Mouse (Mus musculus) cortical plate, adult 2 months (tissue): ENCODE results near the gene Phactr1. TPM values are rescaled to one million over a fixed set of nuclear protein-coding genes. Genes with fewer than 3 reads are reported as not detected.

Source experiments
- H3K27ac ChIP-seq: fragments of 200-500 bp; 2 replicates; pipeline ENCODE4 v1.5.1; 2012; ENCODE audit warnings: low read length, control low read depth, inconsistent platforms; ENCODE audit not compliant: insufficient read depth
- H3K4me1 ChIP-seq: fragments of 200-500 bp; 2 replicates; pipeline ENCODE4 v1.6.1; 2011; ENCODE audit warnings: low read length; ENCODE audit not compliant: control insufficient read depth, insufficient read depth
- H3K4me3 ChIP-seq: fragments of 200-500 bp; 2 replicates; pipeline ENCODE4 v1.5.1; 2011; ENCODE audit warnings: mild to moderate bottlenecking, low read length, control low read depth; ENCODE audit not compliant: insufficient read depth
- CTCF ChIP-seq: fragments of 200-500 bp; IDR thresholded peaks from 2 replicates; pipeline ENCODE4 v1.5.1; 2011; ENCODE audit warnings: mild to moderate bottlenecking, control low read depth, low read length; ENCODE audit not compliant: insufficient read depth; ENCODE audit errors: extremely low read depth
- POLR2A ChIP-seq: fragments of 200-500 bp; IDR thresholded peaks from 2 replicates; pipeline ENCODE4 v1.6.1; 2011; ENCODE audit warnings: mild to moderate bottlenecking, low read length, control low read depth; ENCODE audit not compliant: insufficient read depth; ENCODE audit errors: extremely low read depth
- polyA plus RNA-seq: library from polyadenylated mRNA; depleted of rRNA; stranded (reverse); fragments of >200 nt; gene quantifications from 2 replicates; pipeline ENCODE4 v1.2.3, GENCODE M21; 2012

The Phactr1 gene
- polyA plus RNA-seq, 1 experiment, result 206 TPM

DNA sequence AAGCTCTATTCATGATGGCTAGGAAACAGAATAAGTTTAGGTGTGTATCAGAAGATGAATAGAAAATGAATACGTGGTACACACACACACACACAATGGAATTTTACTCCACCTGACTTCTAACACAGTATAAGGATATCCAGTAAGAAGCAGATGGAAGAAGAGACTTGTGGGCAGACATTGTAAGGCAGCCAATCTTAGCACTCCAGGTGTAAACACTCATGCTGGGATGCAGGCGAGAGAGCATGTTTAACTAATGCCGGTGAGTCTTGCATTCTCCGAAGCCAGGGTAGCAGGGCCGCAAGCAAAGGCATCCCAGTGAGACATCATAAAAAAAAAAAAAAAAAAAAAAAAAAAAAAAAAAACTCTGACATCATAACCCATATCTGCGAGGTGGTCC is 120.1 kb downstream of the Phactr1 start:
- no peak overlapping the region for H3K27ac ChIP-seq
- H3K4me1 ChIP-seq, result peaks cover 11% of the 10 kb centered on the region; the same call in 1 of the 2 replicates
- no peak overlapping the region for H3K4me3 ChIP-seq
- TF ChIP-seq POLR2A (no peak), CTCF (no peak)

DNA sequence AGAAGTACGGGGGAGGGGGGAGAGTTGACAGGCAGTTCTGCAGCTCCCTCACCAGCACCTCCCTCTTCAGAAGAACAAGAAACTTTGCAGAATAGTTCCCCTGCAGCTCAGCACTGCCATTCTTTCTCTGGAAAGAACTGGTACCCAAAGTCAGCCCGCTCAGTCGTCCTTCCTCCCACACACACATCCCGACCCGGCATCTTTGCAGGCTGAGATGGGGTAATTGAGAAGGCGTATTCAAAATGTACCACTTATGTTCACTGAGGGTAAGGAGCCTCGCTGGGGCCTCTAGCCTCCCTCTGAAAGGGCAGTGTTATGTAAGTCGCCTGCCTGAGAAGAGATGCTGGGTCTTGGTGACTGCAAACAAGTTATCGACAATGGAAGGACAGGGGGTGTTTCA is 123.9 kb downstream of the Phactr1 start:
- Histone ChIP-seq H3K4me1 (peaks cover 15% of the 10 kb centered on the region), H3K4me3 (no peak overlapping the region), H3K27ac (no peak overlapping the region)
- no peak for TF ChIP-seq CTCF
- TF ChIP-seq POLR2A, result no peak

DNA sequence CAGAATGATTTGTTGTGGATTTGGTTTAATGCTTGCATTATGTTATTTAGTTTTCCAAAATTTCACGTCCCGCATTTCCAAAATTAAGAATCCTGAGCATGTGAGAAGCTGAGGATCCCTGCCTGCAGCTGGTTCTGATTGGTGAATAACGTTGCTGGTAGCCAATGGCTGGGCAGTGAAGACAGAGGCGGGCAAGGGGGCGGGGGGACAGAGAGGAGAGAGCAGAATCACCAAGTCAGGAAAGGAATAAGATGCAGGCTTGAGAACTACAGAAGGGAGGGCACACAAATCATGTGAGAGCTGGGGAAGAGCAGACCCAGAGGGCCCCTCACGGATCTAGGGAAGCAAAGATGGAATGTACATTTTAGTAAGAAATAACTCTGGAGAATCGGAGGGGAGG is 132.3 kb downstream of the Phactr1 start:
- Histone ChIP-seq H3K27ac (no peak overlapping the region), H3K4me3 (no peak overlapping the region), H3K4me1 (peaks cover 16% of the 10 kb centered on the region)
- TF ChIP-seq POLR2A (no peak), CTCF (no peak)

DNA sequence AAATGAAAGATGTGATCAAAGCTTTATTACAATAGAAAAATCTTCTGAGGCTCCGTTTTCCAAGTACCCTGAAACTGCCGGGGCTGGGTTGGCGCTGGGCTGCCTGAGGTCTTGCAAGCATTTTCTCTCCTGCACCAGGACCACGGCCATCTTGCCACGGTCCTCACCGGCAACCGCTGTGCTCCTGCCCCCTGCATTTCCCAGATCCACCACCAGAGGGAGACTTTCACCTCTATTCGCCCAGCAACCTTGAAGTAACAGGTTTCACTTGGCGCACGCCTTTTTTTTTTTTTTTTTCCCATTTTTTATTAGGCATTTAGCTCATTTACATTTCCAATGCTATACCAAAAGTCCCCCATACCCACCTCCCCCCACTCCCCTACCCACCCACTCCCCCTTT is 138.0 kb downstream of the Phactr1 start:
- no peak overlapping the region for H3K4me3 ChIP-seq
- TF ChIP-seq POLR2A (no peak), CTCF (peak; percentile 79)
- H3K27ac ChIP-seq, result no peak overlapping the region

DNA sequence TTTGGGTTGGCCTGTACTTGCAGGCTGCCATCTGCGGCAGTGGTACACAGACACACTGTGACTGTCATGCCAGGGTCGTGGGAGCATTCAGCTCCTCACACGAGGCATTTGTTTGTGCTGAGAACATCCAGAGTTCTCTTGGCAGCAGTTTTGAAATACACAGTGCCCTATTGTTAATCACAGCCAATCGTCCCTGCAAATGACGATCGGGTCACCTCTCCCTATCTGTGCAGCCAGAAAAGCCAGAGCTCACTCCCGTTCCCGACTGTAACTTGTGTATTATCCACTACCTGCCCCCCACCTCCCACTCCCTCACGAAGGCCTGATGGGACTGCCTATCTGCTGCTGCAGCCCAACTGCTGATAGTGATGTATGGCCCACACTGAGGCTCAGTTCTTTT is 140.1 kb downstream of the Phactr1 start:
- Histone ChIP-seq H3K27ac (peak overlapping the region; percentile 61), H3K4me3 (no peak overlapping the region), H3K4me1 (peaks cover 16% of the 10 kb centered on the region)
- TF ChIP-seq CTCF (no peak), POLR2A (no peak)

More for the DNA sequence above, 138.0 kb downstream of the Phactr1 start:
- H3K4me1 ChIP-seq, result peaks cover 24% of the 10 kb centered on the region

DNA sequence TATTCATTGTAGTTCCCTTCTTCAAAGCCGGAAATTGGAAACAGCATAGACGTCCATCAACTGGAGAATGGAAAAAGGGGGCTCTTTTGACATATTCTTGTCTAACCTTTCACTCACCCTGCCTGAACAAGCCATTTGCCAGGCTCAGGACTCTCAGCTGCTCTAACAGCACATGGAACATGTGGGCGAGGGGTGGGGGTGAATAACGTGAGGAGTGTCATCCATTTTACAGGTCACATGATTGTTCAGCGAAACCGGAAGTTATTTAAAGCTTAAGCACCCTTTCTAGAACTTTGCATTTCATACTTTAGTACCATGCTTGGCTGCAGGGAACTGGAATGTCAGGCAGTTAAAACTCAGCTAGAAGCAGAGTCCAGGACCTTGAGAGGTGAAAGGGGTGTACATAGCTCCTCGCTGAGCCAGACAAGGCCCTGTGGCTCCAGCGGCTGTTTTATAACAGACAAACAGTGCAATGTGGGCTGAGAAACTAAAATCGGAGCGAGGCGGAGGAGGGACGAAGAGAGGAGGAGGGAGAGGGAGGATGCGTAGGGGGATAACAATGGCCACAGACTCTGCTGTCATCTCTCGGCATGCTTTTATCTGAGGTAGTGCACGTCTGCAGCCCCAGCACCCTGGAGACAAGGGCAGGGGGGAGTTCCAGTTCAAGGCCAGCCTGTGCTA is 141.1 kb downstream of the Phactr1 start:
- H3K27ac ChIP-seq, result 0 out of 2 replicates have a peak overlapping the region, but pooled peaks have one; percentile 33
- H3K4me1 ChIP-seq, result peaks cover 15% of the 10 kb centered on the region
- H3K4me3 ChIP-seq, result no peak overlapping the region
- TF ChIP-seq CTCF, result no peak
- no peak for TF ChIP-seq POLR2A

DNA sequence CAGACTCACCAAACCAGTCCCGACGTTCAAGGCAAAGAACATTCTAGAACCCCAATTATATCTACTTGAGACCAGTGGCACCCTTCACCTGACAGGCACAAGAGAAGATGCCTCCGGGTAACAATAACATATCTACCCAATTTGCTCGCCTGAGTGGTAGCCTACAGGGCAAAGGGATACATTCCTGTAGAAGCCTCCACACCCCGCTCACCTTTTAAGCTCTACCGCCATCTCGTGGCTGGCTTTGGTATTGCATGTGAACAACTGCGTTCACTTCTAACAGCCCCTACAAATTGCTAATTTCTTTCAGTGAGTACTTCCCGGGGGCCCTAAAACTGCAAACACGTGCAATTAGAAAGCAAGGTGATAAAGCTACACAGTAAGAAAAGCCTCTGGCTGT is 142.1 kb downstream of the Phactr1 start:
- no peak overlapping the region for H3K27ac ChIP-seq
- no peak overlapping the region for H3K4me3 ChIP-seq
- H3K4me1 ChIP-seq, result peaks cover 15% of the 10 kb centered on the region
- TF ChIP-seq CTCF (peak; percentile 88), POLR2A (no peak)

DNA sequence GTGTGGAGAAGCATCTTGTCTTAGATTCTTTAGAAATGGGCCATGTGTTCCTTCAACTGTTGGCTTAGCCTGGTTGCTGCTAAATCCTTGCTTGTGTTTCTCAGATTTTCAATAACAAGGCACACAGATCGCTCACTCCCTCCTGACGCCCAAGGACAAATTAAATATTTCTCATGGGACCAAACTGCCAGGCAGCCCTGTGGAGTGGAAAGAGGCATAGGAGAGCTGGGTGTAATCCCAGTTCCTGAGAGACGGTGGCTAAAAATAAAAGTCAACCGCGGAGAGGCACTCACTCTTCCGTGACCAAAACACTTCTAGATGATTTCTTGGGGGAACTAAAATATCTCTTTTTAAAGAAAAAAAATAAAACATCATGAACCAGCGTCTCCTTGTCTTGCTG is 143.5 kb downstream of the Phactr1 start:
- Histone ChIP-seq H3K4me3 (no peak overlapping the region), H3K27ac (no peak overlapping the region), H3K4me1 (peaks cover 16% of the 10 kb centered on the region)
- TF ChIP-seq POLR2A, result no peak
- TF ChIP-seq CTCF, result no peak

DNA sequence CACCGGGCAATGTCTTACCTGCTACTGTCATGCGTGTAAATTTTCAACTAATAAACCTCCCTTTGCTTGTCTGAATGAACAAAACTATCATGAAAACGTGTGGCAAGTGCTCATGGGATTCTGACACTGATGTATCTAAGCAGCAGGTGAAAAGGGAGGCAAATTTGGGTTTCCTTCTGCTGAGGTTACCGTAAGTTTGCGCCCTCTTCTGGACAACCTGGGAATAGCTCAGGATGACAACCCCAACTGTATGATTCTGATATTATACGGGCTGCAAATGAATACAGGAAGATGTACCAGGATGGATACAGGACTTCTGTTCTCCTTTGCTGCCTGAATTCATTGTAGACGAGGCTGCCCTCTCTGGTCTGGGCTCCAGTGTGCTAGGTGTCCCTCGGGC is 146.2 kb downstream of the Phactr1 start:
- TF ChIP-seq POLR2A (no peak), CTCF (peak; percentile 57)
- no peak overlapping the region for H3K4me3 ChIP-seq
- H3K27ac ChIP-seq, result no peak overlapping the region
- peaks cover 13% of the 10 kb centered on the region for H3K4me1 ChIP-seq

DNA sequence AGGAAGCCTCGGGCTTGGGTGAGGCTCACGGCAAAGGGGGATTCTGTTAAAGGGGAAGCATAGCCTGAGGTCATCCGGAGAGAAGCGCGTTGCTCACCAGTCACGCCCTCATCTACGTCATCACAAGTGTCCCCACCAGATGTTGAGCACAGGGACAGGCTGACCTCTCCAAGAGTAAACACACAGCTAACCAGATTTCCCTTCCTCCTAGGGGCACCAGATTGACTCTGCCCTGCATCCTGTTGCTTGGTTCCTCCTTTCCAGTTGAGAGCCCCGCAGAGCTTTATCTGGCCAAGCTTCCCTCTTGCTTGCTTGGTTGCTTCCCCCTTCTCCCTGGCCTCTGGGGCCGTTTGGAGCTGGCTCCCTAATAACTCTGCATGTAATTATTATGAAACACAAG is 148.6 kb downstream of the Phactr1 start:
- Histone ChIP-seq H3K4me3 (no peak overlapping the region), H3K27ac (no peak overlapping the region), H3K4me1 (peaks cover 5% of the 10 kb centered on the region)
- TF ChIP-seq CTCF, result no peak
- TF ChIP-seq POLR2A, result no peak

DNA sequence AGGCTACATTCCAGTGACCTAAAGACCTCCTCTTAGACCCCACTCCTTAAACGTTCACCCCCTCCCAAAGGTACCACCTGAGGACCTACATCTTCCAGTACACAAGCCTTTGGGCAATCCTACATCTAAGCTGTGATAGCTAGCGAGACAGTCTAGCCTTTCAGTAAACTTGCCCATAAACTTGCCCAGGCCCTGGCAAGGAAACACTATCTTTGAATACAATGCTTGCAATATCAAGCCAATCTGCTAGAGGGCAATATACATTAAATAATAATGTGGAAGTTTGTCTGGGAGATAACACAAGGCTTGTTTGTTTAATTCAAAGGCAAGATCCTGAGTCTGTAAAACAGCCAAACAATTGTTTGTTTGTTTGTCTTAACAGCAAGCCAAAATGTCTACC is 155.0 kb downstream of the Phactr1 start:
- H3K4me3 ChIP-seq, result no peak overlapping the region
- no peak overlapping the region for H3K27ac ChIP-seq
- peaks cover 13% of the 10 kb centered on the region for H3K4me1 ChIP-seq
- TF ChIP-seq CTCF, result 0 out of 2 replicates have a peak, but pooled peaks have one; percentile 17
- no peak for TF ChIP-seq POLR2A
